Mouse (Mus musculus) splenic B cell, adult 2 months (primary cell): ENCODE data around the gene Tnfaip3.

Source experiments
- DNase-seq: peaks from one replicate; pipeline ENCODE4 v3.0.0-alpha.2; 2011; ENCODE audit warnings: low read depth, low spot score
- H3K27me3 ChIP-seq: 2 replicates; pipeline ENCODE4 v1.6.1; 2012; ENCODE audit warnings: mild to moderate bottlenecking, low read length, moderate library complexity, mixed read lengths; ENCODE audit not compliant: control insufficient read depth, poor library complexity, insufficient read depth, severe bottlenecking
- H3K36me3 ChIP-seq: 2 replicates; pipeline ENCODE4 v1.6.1; 2012; ENCODE audit warnings: mild to moderate bottlenecking, low read length, moderate library complexity, mixed read lengths; ENCODE audit not compliant: control insufficient read depth, poor library complexity, insufficient read depth, severe bottlenecking

The Tnfaip3 gene

DNA sequence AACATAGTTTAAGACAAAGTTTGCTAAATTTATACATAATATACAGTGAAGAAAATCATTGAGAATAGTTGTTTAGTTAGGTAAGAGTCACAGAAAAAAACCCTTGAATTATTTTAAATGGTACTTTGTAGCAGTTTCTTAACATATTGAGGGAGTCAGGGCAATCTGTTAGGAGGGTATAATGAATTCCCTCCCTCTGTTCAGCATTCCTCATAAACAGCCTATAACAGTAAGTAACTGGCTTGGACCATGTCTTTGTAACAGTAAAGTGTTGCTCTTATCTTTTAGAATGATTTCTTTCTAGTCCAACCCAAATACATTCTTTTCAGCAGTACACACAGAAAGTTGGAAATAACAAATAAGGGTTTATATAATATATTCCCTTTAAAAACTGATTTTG lies 16.4 kb upstream of the Tnfaip3 start:
- Histone ChIP-seq H3K36me3 (no peaks in the 10 kb centered on the region), H3K27me3 (no peaks in the 10 kb centered on the region; the same call in 1 of the 2 replicates)
- no peak for DNase-seq

DNA sequence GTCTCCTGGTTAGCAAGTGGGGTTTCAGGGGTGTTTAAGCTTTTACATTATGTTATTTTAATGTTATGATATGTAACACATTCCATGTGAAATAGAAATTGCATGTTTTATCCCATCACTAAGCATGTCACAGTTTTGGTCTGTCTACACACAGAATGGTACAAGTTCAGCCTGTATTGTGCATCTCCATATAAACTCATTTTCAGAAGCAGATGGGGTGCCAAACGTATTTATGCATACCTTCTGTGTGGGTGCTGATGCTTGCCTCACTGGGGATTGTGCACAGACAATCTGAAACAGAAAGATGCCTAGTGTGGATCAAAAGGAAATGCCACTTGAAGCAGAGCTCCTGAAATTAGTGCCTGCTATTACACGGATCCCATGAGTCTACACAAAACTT lies 15.2 kb upstream of the Tnfaip3 start:
- no peaks in the 10 kb centered on the region for H3K36me3 ChIP-seq
- H3K27me3 ChIP-seq: no peaks in the 10 kb centered on the region; the same call in 1 of the 2 replicates
- DNase-seq: no peak

DNA sequence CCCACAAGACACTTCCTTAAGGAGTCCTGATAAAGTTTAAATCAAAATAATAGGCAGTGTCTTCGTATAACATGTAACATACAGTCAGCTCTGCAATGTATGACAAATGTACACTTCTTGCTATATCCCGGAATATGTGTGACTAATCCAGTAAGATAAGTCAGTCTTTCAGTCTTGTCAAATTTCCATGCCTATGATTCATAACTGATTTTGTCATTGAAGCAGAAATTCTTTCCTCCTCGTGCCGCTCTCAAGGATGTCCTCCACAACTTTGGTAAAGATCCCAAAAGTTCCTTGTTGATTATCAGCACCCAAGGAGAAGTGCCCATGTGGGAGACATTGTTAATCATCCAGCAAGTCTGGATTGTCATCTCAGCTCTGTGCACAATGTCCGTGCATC lies 11.3 kb upstream of the Tnfaip3 start:
- no peaks in the 10 kb centered on the region for H3K27me3 ChIP-seq

DNA sequence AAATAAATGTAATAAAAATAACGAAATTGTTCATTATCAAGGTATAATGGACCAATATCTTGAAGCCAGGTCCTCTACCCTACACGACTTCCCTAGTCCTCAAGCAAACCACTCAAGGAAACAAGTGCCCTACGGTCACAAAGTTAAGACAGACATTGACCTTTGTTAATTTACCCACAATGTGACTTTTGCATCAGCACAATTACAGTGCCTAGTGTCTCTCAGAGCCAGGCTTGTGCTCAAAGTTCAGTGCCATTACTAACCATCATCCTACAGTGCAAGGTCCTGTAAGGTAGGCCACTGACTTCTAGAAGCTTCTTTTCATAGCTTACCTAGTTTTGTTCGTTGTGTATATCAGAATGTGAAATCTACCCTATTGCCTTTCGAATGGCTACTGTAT lies 8.9 kb upstream of the Tnfaip3 start:
- Histone ChIP-seq H3K36me3 (no peaks in the 10 kb centered on the region), H3K27me3 (no peaks in the 10 kb centered on the region)
- no peak for DNase-seq

More for the DNA sequence above, 11.3 kb upstream of the Tnfaip3 start:
- no peaks in the 10 kb centered on the region for H3K36me3 ChIP-seq
- no peak for DNase-seq

DNA sequence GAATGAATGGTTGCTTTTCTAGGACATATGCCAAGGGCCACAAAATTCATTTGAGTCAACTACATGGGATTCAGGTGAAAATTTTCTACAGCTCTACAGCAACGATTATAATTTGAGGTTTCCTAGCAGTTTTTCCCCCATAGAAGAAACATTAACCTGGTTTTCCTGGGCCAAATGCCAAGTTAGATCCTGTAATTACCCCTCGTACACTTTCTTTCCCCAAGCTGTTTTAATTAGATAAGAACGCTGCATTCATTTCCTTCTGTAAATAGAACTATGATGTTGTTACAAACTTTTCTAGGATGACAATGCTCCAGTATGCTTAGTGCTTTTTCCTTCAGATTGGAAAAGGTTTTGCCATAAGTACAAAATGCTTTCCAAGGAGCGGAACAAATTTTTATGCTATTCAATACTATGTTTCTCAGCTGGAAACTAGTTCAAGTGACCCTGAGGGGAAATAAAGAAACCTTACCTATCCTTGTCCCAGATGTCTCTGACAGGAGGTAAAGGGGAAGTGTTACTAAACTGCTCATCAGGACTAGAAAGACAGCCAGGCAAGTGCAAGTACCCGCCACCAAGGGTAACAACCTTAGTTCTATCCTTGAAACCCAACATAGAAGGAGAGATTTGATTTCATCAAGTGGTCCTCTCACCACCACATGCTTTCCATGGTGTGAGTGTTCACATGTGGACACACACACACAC lies 8.3 kb upstream of the Tnfaip3 start:
- Histone ChIP-seq H3K27me3 (no peaks in the 10 kb centered on the region), H3K36me3 (no peaks in the 10 kb centered on the region)
- DNase-seq: no peak

DNA sequence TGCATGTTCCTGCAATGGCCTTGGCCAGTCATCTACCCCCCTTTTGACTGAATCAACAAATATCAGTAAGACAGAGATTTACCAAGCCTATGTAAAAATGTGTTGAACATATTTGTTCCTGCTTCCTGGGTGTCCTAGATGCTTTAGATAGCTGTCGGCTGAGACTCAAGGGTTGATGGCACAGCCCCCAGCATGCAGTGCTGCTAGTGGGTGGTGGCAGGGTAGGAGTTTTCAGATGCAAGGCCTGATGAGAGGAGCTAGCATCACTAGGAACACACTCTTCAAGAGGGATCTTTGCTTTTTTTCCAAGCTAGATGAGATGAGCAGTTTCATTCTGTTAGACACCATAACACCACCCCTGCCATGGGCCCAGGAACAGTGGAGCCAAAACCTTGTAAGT lies 6.8 kb upstream of the Tnfaip3 start:
- Histone ChIP-seq H3K27me3 (no peaks in the 10 kb centered on the region), H3K36me3 (no peaks in the 10 kb centered on the region)
- no peak for DNase-seq

DNA sequence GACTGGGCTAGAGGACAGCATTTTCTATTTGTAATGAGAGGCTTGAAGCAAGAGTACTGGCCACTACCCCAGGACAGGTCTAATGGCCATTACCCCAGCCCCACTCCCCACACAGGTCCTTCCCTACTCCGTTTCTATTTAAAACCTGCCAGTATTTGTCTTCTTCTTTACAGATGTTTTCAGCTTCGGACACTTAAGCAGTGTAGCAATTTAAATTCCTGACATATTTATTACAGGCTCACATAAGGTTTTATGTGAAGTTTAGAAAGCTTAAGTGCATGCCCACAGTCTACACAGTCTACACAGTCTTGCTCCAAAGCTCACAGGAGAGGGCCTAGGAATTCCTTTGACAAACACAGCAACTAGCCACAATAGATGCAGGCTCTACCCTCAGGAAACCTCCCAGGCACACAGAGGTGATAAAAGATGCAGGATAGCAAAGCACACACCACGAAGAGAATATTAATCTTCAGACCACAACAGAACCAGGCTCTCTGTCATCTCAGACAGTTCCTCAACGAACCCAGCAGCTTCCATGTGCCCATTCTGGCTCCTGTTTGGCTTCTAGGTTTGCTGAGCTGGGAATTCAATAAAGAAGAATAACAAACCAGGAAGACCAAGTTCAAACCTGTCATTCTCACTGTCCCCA lies 1.5 kb upstream of the Tnfaip3 start:
- no peaks in the 10 kb centered on the region for H3K27me3 ChIP-seq
- no peak for DNase-seq
- no peaks in the 10 kb centered on the region for H3K36me3 ChIP-seq

DNA sequence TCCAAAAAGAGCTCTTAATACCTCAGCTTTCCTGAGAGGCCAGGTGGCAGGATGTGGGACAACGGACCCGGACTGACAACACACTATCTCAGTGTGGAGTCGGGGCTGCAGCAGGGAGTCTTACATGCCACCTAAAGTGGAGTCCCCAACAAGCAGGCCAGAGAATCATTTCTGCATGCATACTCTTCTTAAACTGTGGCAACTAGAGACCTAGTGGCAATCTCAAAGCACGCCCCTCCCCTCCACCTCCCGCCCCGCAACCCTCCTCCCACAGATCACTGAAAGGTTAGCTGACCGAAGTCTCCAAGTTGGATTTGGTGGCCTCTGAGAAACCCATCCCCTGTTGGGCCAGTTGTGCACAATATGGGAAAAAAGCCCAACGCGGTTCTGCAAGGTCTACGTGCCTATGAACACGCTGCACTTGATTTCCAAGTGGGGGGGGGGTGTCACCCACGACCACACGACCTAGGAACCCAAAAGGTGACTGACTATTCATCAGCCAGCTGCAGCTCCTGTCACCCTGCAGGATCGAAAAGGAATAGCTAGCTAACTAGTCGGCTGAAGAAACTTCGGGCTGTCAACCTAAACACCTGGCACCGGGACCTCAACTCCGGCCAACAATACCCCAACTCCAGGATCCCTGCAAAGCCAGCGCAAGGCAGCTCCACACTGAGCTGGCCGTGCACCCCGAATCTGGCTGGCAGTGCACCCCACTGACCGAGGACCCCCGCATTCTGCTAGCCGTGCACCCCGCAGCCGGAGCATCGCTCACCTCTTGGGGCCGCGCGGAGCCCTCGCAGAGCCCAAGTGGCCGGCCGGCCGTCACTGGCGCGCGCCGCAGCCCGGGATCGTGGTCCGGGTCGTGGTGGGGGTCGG lies 838 bp downstream of the Tnfaip3 start:
- DNase-seq: peak; percentile 75
- no peaks in the 10 kb centered on the region for H3K36me3 ChIP-seq
- H3K27me3 ChIP-seq: no peaks in the 10 kb centered on the region

DNA sequence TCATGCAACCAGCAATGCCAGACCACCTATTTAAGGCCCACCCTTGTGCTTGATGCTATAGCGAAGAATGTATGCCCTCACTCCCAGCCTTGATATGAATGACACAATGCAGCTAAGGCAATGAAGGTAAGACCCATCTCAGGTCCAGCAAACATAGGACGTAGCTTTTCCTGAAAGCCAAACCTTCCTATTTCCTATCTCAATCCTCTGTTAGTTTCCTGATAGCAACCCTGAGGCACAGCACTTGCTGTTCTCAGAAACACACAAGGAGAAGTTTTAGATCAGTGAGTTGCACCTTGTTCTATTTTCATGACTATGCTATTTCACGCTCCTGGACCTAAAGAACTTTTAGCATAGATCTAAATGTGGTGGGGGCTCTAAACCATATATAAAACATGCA lies 2.1 kb downstream of the Tnfaip3 start:
- no peak for DNase-seq
- Histone ChIP-seq H3K27me3 (no peaks in the 10 kb centered on the region), H3K36me3 (no peaks in the 10 kb centered on the region)

DNA sequence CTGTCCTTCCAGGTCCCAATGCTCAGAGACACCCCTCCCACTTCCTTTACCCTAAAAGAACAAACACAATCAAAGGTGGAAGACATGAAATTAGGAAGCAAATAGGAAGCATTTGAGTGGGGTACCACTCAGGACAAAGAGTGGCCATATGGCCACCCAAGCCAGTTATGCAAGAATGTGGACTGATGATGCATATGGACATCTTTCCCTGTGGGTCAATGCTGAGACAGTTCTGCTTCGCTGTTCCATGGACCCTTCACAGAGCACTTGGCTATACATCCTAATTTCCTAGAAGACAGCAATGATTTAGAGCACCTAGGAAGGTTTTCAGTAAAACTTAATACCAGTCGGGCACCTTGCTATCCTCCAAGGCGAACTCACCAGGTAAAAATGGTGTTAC lies 2.8 kb downstream of the Tnfaip3 start:
- Histone ChIP-seq H3K27me3 (no peaks in the 10 kb centered on the region), H3K36me3 (peaks cover 4% of the 10 kb centered on the region; the same call in 1 of the 2 replicates)
- DNase-seq: no peak

DNA sequence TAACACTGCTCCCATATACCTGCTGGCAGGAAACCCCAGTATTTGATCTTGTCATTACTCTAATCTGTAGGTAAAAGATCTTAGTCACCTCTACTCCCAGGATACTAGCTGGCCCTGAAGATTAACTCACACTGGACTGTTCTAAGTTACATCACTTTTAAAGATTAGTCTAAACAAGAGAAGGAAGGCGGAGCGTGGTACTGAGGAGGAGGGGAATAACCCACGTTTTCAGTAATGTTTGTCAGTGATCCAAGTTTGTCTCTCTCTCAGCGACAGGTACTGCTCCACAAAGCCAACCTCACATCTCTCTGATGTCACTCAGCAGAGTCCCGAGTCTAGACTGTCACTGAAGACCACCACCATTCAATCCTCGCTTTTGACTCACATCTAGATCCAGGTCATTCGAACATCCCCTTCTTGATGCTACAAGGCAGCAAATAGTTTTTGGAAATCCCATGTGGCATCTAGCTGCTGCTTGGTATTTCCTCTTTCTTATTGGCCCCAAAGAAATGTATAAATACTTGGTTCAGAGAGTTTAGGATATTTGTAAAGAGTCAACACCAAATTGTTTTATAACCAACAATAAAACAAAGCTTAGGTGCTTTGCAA lies 3.5 kb downstream of the Tnfaip3 start:
- no peaks in the 10 kb centered on the region for H3K27me3 ChIP-seq
- peaks cover 6% of the 10 kb centered on the region; the same call in 1 of the 2 replicates for H3K36me3 ChIP-seq
- no peak for DNase-seq

DNA sequence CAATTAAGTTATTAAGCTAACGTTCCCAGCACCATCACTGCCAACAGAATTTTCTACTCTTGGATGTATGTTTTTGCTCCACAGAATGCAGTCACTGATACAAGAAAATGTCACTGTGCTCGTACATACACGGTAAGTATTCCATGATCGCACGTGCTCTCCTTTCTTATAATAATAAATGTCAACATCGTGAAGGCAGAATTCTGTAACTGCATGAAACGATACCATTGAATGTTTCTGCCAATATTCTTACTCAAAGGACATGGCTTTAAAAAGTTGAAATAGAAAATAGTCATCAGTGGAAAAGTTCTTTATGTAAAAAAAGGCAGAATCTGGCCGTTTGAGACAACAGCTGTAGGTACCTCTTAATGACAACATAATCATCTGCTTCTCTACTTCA lies 5.0 kb downstream of the Tnfaip3 start:
- no peak for DNase-seq

DNA sequence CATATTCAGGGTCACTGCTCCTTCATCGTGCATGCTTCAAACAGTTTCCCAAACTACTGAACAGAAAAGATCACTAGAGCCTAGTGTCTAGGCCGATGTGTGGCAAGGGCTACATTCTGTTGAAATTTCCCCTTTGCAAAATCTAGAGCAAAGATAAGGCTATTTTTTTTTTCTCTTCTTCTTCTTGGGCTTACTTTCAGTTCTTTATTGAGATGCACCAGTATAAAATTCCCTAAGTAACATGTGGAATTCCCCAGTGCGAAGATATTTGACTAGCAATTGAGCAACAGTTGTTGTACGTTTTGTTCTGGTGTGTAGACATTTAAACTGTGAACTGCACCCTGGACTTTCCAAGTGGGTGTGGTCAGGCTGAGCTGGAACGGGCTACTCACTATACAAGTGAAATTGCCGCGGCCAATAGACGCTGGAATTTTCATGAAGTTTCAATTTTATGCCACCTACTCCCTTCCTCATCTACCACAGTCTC lies 6.2 kb downstream of the Tnfaip3 start:
- Histone ChIP-seq H3K36me3 (peaks cover 12% of the 10 kb centered on the region), H3K27me3 (no peaks in the 10 kb centered on the region)
- peak; percentile 85 for DNase-seq

More for the DNA sequence above, 5.0 kb downstream of the Tnfaip3 start:
- Histone ChIP-seq H3K27me3 (no peaks in the 10 kb centered on the region), H3K36me3 (peaks cover 9% of the 10 kb centered on the region)

DNA sequence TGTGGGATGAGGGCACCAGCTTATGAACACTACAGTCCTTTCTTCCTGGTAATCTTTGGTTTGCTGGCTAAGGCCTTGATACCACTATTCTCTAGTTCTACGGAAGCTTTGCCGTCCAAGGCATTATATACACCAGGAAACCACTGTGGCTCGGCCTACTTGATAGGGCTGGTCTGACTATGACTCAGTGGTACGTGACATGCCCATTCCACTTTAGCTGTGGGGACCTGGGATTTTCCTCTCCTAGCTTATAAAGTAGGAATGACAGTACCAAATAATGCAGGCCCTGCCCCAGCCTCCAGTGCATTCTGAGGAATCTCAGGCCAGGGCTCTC lies 6.9 kb downstream of the Tnfaip3 start:
- H3K36me3 ChIP-seq: peaks cover 12% of the 10 kb centered on the region
- no peaks in the 10 kb centered on the region for H3K27me3 ChIP-seq
- DNase-seq: no peak
